Mouse (Mus musculus): ENCODE results near the gene Ntpcr. TPM values are rescaled to one million over a fixed set of nuclear protein-coding genes. Genes with fewer than 3 reads are reported as not detected.

Ntpcr gene
- total RNA-seq, 2 experiments from 2014 or later, result 12.4 to 12.9 TPM

DNA sequence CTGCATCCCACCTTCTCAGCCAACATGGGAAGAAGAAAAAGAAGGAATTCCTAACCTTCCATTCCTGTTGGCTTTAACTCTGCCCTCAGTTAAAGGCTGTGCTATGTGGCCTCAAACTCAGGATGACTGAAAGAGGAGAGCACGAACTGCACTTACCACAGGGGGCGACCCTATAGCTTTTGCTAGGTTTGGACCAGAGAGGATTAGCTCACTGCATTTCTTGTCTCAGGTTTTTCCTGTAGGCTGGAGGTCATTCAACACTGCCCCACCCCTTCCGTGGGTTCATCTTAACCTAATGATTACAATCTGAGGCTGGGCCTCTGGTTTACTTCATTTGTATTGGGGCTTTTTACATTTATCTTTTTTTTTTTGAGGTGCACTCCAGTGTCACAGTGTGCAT is 45.3 kb downstream of the Ntpcr start:
- no peak for DNase-seq

DNA sequence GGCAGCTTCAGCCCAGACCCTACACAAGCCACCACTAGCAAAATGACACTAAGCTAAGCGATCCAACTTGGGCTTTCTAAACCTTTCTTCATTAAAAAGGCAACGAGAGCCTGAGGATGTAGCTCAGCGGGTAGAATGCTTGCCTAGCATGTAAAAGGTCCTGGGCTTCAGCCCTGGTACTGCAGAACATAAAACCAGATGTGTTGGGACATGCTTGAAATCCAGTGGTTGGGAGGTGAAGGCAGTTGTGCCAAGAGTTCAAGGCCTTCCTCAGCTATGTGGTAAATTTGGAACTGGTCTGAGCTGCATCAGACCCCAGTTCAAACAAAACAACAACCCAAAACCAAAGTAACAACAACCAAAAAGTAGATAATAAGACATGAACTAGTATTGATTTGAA is 46.6 kb downstream of the Ntpcr start:
- no peak for DNase-seq

DNA sequence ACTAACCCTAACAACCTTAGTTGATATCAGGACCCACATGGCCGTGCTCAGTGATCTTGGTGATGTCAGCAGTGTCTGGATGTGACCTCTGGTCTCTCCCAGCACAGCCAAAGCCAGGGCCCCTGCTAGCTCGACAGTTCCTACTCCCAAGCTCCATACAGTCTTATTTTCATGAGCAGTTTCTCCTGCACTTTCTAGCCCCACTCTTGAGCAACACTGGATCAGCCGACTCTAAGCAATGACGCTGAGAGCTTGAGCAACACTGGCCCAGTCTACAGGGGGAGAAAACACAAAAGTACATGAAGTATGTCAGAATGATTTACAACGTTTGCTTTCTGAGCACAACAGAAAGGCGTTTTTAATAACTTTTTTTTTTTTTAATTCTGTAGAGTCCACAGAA is 47.0 kb downstream of the Ntpcr start:
- no peak for DNase-seq

DNA sequence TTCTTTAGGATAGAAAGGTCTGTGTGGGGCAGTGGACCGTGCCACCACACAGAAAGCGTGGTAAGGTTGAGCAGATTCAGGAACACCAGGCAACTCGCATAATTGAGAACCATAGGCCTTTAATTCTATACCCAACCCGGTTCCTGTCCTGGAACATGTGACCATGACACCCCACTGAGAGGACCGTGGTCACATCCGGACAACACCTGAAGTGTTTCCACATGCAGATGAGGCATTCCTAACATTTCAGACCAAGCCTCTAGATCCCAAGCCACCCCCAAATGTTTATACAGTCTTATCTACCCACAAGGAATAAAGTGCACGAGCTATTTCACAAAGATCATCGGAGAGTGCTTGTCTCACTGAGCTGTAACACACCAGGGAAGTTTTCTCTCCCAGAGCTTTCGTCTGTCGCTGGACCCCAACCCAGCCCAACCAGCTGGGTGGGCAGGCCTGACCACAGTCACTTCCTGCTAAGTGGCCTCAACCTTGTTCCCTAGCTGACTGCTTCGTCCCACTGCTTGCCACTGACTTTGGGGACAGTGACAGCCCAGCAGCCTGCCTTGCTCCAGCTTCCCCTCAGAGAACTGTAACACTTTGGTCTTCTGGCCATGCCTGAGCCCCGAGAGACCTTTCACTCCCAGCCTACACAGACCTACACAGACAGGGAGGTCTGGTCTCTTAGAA is 47.9 kb downstream of the Ntpcr start:
- DNase-seq, result no peak

DNA sequence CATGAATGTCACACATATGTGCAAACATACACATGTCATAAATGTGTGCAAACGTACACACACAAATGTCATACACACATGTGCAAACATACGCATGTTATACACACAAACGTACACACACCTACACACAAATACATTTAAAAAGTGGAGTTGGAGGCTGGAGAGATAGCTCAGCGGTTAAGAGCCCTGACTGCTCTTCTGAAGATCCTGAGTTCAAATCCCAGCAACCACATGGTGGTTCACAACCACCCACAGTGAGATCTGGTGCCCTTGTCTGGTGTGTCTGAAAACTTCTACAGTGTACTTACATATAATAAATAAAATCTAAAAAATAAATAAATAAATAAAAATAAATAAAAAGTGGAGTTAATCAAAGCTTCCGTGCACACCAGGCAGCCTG is 49.2 kb downstream of the Ntpcr start:
- no peak for DNase-seq

DNA sequence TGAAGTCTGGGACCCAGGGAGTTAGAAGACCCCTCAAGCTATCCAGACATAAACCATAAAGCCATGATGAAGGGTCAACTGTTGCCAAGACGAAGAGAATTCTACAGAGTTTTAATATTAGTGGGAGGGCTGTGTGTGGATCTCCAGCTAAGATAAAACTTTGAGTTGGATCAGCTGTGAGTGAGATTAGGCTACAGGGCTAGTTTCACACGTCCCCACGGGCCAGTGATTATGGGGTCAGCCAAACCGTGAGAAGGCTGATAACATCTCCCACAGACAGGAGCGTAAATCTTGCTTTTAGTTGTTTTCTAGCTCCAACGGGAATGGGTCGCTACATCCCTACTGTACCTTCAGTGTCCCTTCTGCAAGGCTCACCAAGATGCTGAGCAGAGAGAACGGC is 49.9 kb downstream of the Ntpcr start:
- no peak for DNase-seq

DNA sequence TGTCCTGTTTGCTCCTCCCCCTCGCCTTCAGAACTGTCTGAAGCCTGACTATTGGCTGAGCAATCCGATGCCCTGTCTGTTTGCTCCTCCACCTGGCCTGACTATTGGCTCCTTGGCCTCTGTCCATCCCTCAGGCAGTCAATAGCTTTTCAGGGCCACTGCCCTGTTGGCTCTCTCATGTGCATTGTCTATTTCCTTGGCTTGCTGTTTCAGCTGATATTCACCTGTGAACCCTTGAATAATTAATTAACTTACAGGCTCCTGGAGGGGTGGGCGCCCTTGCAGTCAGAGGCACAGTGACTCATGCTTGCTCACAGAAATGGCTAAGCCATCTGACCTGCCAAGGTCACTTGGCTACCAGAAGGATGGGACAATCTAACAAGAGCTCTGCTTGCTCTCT is 52.4 kb downstream of the Ntpcr start:
- no peak for DNase-seq

DNA sequence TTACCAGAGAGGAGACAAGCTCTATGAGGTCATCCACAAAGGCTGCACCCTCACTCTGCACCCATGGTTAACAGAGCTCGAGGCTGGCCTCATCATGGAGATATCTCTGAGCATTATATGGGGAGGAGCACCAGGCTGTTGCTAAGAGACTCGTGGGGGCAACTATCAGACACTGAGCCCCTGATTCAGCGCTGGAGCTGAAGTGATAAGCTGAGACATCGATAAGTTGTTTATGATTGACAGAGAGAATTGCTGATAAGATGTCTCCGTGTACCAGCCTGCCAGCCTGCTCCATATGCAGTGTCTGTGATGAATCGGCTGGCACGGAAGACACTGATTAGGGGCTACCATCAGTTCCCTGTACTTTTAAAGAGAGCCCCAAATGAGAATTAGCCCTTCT is 57.1 kb downstream of the Ntpcr start:
- no peak for DNase-seq

DNA sequence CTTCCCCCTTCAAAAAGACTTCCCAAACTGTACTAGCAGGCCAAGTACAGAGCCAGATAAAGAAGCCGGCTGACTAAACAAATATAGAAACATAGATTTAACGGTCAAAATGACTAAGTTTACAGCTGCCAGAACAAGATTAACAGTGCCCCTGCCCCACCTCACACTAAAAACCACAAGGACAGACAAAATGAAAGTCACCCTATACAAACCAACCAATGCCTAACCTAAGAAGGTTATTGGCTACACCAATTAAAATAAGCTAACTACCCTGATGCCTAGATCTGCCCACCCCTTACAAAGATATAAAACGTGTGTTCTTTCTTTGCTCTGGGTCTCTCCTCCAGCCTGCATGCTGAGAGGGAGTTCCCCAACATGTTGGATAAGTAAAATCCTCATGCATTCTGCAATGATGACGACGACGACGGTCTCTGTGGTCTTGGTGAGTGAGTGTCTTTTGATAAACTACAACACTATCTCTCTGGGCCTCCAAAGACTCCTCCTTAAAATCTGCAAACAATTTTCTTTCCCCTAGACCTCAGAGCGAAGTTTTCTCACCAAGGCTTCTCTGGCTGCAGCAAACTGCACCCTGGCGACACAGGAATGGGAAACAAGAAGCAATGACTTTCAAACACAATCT is 63.2 kb downstream of the Ntpcr start:
- DNase-seq, result no peak

DNA sequence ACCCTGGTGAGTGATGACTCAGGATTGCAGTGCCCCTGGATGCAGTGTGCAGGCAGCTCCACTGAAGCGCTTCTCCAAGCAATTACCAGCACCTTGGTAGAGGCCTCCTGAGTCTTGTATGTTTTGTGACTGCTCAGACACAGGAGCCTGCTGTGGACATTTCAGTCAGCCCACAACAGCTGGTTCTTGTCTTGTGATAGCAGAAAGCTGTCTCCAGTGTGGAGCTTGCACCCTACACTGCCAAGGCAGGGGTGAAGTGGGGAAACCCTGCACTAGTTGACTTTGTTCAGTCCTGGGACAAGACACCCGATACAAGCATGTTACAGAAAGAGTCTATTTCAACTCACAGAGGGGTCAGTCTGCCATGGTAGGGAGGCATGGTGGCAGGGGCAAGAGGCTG is 65.6 kb downstream of the Ntpcr start:
- no peak for DNase-seq

DNA sequence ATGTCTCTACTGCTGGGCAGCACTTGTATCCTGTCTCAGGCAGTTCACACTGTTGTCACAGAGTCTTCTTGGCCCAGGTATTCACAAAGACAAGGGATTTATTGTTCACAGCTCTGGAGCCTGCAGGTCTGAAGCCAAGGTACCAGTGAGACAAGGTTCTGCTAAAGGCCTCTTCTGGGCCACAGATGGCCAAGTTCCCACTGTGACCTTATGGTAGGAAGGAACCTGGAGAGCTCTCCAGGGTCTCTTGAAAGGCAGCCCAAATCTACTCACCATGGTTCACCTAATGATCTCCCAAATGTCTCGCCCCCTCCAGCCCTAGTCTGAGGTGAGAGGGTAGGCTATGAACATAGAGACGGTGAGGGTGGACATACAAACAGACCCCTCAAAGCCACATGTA is 67.2 kb downstream of the Ntpcr start:
- no peak for DNase-seq

Other genes with a start within 250 kb of the Ntpcr start
- gene Sipa1l2, start 160.2 kb upstream of the Ntpcr start, total RNA-seq (2021), result 1 to 10 TPM; 5.5 to 8.2 TPM
- gene Map10, start 60.1 kb upstream of the Ntpcr start, total RNA-seq (2021), result 1 to 10 TPM; 2.6 to 3.0 TPM
- gene Pcnx2, start 168.4 kb downstream of the Ntpcr start, total RNA-seq (2021), result under 1 TPM; 0.29 to 0.41 TPM
- under 1 TPM; 0.05 to 0.08 TPM for gene Map3k21, start 180.5 kb downstream of the Ntpcr start, total RNA-seq (2021)